Mouse (Mus musculus) cerebellum, adult 9-11 months (tissue): ENCODE measurements around the gene Olfr695.
"Not testable (repeated sequence)": the region's sequence is repeated elsewhere in the genome, so short reads cannot be mapped to it uniquely, and the experiment has no call there.

Experiments used
- DNase-seq: peaks from one replicate; pipeline ENCODE4 v3.0.0; 2022

Gene Olfr695

DNA sequence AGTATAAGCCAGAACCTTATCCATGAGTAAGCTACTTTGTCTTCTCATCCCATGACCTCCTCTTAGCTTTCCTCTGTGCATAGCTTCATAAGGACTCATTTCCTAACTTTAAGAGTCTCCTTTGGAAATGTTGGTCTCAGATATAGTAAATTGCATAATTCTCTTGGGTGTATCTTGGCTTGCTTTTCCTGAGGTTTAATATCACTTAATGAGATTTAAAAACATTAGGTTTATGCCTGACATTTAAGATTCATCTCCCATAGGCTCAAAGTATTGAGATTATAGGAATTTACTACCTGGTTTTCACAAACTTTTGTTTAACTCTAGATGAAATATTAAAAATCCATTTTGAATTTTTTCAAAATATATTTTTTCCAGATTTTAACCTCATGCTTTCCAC, at the start of gene Olfr695:
TSS of gene Olfr695 (minus strand) at position 101 of the 400 bp plus-strand sequence.
- DNase-seq = no peak

GRCm38 (mm10) chr7:106761008-106761407, 44.8 kb upstream of the Olfr695 start:
- not testable (repeated sequence) for DNase-seq

DNA sequence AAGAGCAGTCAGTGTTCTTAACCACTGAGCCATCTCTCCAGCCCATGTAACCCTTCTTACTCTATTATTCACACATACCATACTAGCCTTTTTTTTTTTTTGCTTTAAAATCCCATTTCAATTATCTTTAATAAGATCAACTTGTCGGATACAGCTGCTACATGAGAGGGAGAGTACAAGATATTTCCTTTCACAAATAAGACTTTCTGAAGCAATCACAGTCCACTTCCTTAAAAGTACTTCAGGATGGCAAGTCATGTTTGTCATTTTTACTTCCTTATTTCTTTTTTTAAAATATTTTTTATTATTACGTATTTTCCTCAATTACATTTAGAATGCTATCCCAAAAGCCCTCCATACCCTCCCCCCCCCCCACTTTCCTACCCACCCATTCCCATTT, 42.6 kb upstream of the Olfr695 start:
- no peak for DNase-seq

DNA sequence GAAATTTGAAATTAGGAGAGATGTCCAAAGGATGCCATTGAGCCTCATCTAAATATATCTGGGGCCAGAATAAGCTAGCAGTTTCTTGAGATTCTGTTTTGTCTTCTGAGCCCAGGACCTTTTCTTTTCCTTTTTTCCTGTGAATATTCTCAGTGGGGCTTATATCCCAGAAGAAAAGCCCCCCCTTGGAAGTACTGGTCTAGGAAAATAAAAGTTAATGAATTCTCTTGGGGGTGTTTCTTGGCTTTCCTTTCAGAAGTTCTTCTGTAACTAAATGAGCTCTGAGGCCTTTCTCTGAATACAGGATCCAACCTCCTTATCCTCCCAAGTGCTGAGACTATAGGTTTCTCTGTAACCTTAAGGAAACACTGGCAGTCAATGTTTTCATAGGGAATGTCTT, 39.1 kb upstream of the Olfr695 start, which contains the start of gene Olfr698:
TSS of gene Olfr698 (minus strand) at position 101 of the 400 bp plus-strand sequence.
- DNase-seq = no peak

DNA sequence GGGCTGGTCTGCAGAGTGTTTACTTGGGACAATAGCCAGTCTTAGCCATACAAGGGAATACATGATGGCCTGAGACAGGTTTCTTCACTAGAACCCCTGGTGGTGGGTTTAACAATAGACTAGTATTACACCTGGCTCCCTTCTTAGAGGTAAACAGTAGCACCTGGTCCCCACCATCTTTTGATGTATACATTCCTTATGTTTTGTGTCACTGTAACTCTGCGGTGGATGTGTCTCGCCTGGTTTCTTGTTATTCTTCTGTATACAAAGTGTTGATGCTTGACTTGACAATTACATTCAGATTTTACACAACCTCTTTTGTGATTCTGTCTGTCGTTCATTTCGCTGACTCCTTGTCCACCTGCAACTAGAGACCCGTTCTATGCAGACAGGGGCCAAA, 29.6 kb upstream of the Olfr695 start:
- no peak for DNase-seq

GRCm38 (mm10) chr7:106742343-106742742, 26.1 kb upstream of the Olfr695 start, which contains the start of gene Olfr697:
Gene Olfr697 (minus strand): TSS chr7:106742443.
- no peak for DNase-seq

- no peak for DNase-seq
Observed at GRCm38 (mm10) chr7:106737028-106737427, 20.8 kb upstream of the Olfr695 start.

DNA sequence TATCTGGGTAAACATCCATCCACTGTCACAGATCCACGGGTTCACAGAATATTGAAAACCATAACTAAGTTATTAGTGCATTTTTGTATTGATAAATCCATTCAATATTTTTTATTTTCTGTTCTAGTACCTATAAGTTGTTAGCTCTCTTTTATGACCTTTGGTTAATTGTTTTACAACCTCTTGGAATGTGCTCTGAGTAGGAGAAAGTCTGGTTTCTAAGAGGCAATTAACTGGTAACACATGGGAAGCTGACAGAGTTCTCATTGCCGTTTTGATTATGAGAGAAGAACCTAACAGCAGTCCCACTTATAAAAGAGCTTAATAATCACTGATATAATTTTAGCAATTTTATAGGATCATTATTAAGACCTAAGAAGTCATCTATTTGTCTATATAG, 17.5 kb upstream of the Olfr695 start:
- no peak for DNase-seq

GRCm38 (mm10) chr7:106725654-106726053, 9.5 kb upstream of the Olfr695 start:
- DNase-seq = not testable (repeated sequence)

DNA sequence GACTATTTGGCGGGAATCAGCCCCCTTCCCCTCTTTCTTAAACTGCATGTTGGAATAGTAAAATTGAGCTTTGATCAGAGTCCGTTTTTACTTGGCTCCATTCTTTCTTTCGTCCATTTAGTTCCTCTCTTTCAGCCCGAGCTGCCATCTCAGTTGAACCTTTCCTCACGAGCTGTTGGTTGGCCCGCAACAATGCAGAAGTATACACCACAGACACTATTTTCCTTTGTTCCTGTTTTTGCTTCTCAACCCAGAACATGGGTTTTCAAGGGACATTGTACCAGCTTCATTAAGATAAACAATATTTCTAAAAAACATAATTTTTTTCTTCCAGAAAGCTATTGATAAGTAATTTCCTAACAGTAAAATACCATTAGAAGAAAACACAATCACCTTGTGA, 4.7 kb downstream of the Olfr695 start:
- DNase-seq = no peak

DNA sequence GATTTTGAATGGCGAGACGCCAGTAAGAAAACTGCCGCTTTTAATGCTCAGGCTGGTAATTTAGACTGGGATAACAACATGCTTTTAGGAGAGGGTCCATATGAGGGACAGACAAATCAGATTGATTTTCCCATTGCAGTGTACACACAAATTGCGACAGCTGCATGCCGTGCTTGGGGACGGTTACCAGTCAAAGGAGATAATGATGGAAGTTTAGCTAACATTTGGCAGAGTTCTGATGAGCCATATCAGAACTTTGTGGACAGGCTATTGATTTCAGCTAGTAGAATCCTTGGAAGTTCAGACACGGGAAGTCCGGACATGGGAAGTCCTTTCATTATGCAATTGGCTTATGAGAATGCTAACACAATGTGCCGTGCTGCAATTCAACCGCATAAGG, 8.5 kb downstream of the Olfr695 start:
- DNase-seq = not testable (repeated sequence)

GRCm38 (mm10) chr7:106696891-106697290, 19.3 kb downstream of the Olfr695 start:
- no peak for DNase-seq

- DNase-seq = no peak
Observed at GRCm38 (mm10) chr7:106692976-106693375, 23.2 kb downstream of the Olfr695 start.

GRCm38 (mm10) chr7:106691714-106692113, 24.5 kb downstream of the Olfr695 start, which contains the start of gene Olfr694:
Gene Olfr694 (minus strand): TSS chr7:106691814.
- no peak for DNase-seq

DNA sequence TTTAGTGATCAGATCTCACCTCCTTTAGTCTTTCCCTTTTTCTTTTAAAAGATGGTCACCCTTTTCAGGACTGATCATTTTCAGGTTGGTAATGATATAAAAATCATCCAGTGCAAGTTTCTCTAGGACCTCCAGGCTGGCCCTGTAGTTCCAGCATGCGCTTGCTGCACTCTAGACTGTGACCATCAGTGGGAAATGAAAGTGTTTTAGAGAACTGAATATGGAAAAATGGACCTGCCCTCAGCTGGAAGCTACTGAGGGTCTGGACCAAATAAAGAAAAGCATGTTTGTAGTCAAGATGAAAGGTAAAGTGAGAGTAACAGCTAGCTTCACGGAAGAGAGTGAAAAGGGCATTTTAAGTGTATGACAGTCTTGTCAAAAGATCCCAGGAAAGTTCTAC, 30.8 kb downstream of the Olfr695 start:
- no peak for DNase-seq

DNA sequence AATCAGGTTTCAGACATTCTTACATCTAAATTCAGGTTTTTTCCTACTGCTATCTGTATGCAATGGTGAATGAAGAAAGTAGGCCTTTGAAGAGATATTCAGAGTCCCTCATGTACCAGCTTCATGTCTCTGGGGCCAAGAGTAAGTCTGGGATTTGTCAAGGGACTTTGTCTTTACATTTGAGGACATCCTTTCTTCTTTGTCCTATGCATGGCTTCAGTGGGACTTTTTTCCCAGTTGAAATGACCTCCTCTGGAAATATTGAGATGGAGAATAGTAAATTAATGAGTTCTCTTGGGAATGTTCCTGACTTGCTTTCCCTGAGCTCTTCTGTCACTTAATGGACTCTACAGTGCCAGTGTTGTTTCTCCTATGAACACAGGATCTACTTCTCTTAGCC, 35.7 kb downstream of the Olfr695 start, which contains the start of gene Olfr693:
TSS of gene Olfr693 (minus strand) at position 101 of the 400 bp plus-strand sequence.
- DNase-seq = no peak
